Mouse (Mus musculus): ENCODE results near the gene Irak3.

DNA sequence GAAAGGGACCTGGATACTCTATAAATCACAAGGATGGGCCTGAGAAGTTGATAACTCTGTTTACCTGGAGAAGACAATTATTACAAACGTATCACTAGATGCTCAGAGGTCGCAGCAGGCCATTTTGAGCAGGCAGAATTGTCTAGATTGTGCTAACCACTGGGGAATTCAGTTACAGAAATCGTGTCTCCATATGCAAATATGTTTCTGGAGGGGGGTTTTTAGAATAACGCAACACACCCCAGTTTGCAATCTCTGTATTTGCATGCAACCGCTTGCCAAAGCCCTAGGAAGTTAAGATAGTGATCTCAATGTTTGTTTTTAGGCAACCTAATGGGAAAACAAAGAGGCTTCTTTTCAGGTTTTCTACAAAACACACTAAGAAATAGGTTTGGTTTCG lies 10.8 kb downstream of the Irak3 start:
- no peak for TF ChIP-seq CTCF (IDR thresholded peaks at IDR 0.05; ENCODE audit: low read depth, low read length)
- TF ChIP-seq EP300 (IDR thresholded peaks at IDR 0.05; ENCODE audit: insufficient read depth, low read depth, low read length) = no peak

Measured in ES-Bruce4 (cell line).